Mouse (Mus musculus) embryonic fibroblast, embryonic 13.5 days (primary cell): ENCODE results near the gene Dysf. TPM values are rescaled to one million over a fixed set of nuclear protein-coding genes. Genes with fewer than 3 reads are reported as not detected.

Experiments
- H3K27ac ChIP-seq: 2 replicates; pipeline ENCODE4 v1.5.1; 2012; ENCODE audit warnings: low read length, control low read depth, inconsistent platforms; ENCODE audit not compliant: insufficient read depth
- H3K4me1 ChIP-seq: 2 replicates; pipeline ENCODE4 v1.6.1; 2011; ENCODE audit warnings: low read length; ENCODE audit not compliant: control insufficient read depth, insufficient read depth
- H3K4me3 ChIP-seq: 2 replicates; pipeline ENCODE4 v1.5.1; 2011; ENCODE audit warnings: mild to moderate bottlenecking, control low read depth, low read length; ENCODE audit not compliant: insufficient read depth
- CTCF ChIP-seq: IDR thresholded peaks from 2 replicates; pipeline ENCODE4 v1.5.1; 2011; ENCODE audit warnings: mild to moderate bottlenecking, control low read depth, low read length, moderate library complexity, borderline replicate concordance; ENCODE audit not compliant: insufficient read depth
- POLR2A ChIP-seq: IDR thresholded peaks from 2 replicates; pipeline ENCODE4 v1.6.1; 2011; ENCODE audit warnings: low read depth, mild to moderate bottlenecking, control low read depth, low read length, moderate library complexity
- polyA plus RNA-seq: library from polyadenylated mRNA; stranded (reverse); fragments of >200 nt; gene quantifications from 2 replicates; pipeline ENCODE4 v1.2.4, GENCODE M21; 2011; ENCODE audit warnings: low read depth; ENCODE audit not compliant: missing spikeins, insufficient read length

Gene Dysf
- polyA plus RNA-seq, 1 experiment, result 39.8 TPM

DNA sequence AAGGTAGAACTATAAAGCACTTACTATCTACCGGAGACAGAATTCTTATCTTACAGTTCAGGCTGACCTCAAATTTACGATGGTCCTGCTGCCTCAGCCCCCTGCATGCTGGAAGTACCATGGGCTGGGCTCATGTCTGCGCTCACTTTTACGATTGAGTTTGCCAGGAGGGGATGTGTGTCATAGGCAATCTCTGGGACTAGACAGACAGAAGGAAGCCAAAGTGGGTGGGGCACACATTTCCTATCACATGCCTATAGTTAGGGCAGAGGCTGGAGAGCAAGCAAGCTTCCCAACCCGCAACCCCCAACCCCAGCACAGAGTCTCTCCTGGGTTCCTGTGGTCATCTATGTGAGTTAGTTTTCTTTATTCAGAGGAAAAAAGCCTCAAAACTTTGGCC, 59.8 kb downstream of the Dysf start:
- H3K27ac ChIP-seq, result no peak overlapping the region
- no peaks in the 10 kb centered on the region for H3K4me1 ChIP-seq
- H3K4me3 ChIP-seq, result no peak overlapping the region
- no peak for TF ChIP-seq POLR2A
- no peak for TF ChIP-seq CTCF

DNA sequence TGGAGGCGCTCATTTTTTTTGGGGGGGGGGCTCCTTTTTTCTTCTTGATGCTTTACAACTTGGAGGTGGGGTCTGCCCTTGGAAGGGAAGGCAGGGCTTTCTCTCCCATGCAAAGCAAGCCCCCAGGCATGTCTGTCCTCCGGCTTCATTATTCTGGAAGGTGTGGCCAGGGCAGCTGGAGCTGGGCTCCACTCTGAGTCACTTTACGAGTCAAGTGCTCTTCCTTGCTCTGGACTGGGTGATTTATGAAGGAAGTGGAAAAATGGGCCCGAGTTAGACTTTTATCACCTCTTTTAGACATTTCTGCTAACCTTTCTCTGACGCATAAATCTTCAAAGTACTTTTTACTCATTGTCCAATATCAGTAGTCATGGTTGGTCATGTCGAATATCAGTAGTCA, 61.9 kb downstream of the Dysf start:
- H3K4me1 ChIP-seq, result no peaks in the 10 kb centered on the region
- no peak overlapping the region for H3K4me3 ChIP-seq
- TF ChIP-seq POLR2A, result no peak
- TF ChIP-seq CTCF, result no peak
- H3K27ac ChIP-seq, result peak overlapping the region; percentile 29; the same call in 1 of the 2 replicates

GRCm38 (mm10) chr6:84072574-84072973, 64.2 kb downstream of the Dysf start:
- Histone ChIP-seq H3K4me3 (no peak overlapping the region), H3K4me1 (no peaks in the 10 kb centered on the region), H3K27ac (no peak overlapping the region)
- no peak for TF ChIP-seq POLR2A
- no peak for TF ChIP-seq CTCF

DNA sequence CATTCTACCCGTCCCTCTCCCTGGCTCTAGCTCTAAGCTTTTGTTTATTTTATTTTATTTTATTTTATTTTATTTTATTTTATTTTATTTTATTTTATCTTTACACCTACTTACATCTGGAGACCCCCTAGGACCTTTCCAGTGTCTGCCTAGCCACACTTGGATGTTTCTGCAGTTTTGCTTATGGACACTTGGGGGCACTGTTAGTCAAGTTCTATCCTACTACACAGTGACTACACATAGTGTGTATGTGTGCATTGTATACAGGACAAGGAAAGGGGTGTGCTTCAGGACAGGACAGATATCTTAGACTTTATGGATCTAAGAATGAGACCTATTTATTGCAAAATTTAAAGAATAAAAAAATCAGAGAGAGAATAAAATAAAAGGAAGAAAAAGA, 69.8 kb downstream of the Dysf start:
- H3K27ac ChIP-seq, result no peak overlapping the region
- no peaks in the 10 kb centered on the region for H3K4me1 ChIP-seq
- TF ChIP-seq POLR2A (no peak), CTCF (no peak)
- no peak overlapping the region for H3K4me3 ChIP-seq

- TF ChIP-seq POLR2A (no peak), CTCF (no peak)
- Histone ChIP-seq H3K27ac (no peak overlapping the region), H3K4me3 (no peak overlapping the region), H3K4me1 (no peaks in the 10 kb centered on the region)
These were observed 72.2 kb downstream of the Dysf start for GRCm38 (mm10) chr6:84080631-84081030.

DNA sequence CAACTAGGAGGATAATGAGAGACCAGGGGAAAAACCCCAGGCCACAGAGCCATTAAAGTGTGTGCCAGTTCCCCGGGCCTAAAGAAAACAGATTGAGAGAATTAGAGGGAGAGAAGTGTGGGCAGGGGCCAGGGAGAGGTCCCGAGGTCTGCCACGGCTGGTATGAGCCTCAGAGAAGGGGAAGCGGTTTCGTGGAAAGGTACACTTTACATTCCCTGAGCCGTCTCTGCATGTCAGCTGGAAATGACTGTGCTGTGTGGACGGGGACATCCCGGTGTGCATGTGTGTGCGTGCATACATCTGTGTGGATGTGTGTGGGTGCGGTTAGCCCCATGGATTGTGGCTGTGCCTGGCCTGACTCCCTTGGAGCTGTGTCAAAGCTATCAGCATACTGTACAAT, 76.4 kb downstream of the Dysf start:
- Histone ChIP-seq H3K27ac (peak overlapping the region; percentile 2; the same call in 1 of the 2 replicates), H3K4me1 (no peaks in the 10 kb centered on the region), H3K4me3 (no peak overlapping the region)
- TF ChIP-seq POLR2A (no peak), CTCF (no peak)

GRCm38 (mm10) chr6:84093473-84093872, 85.1 kb downstream of the Dysf start:
- Histone ChIP-seq H3K4me3 (no peak overlapping the region), H3K27ac (no peak overlapping the region), H3K4me1 (no peaks in the 10 kb centered on the region)
- TF ChIP-seq CTCF, result peak; percentile 90; the same call in 1 of the 2 replicates
- no peak for TF ChIP-seq POLR2A

GRCm38 (mm10) chr6:84094536-84094935, 86.1 kb downstream of the Dysf start:
- Histone ChIP-seq H3K4me1 (no peaks in the 10 kb centered on the region), H3K27ac (no peak overlapping the region), H3K4me3 (no peak overlapping the region)
- TF ChIP-seq POLR2A (no peak), CTCF (no peak)

GRCm38 (mm10) chr6:84094998-84095397, 86.6 kb downstream of the Dysf start:
- TF ChIP-seq CTCF (0 out of 2 replicates have a peak, but pooled peaks have one; percentile 39), POLR2A (no peak)

DNA sequence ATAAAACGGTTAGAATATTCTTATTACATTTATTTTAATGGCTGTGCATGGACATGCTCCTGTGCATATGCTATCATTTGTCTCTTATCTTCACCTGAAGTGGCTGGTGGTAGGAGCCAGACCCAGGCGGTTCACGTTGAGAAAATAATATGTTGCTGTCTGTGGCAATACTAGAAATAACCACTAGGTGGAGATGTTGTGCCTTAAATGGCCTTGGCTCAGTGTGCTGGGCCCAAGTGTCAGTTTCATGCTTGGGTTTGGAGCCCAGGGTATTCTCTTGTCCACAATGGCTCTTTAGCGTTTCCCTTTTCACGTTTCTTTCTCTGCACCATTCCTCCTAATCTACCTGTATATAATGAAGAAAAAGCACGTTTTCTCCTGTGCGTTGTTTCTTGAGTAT, 87.5 kb downstream of the Dysf start:
- Histone ChIP-seq H3K4me3 (no peak overlapping the region), H3K4me1 (no peaks in the 10 kb centered on the region), H3K27ac (no peak overlapping the region)
- TF ChIP-seq CTCF, result peak; percentile 55; the same call in 1 of the 2 replicates
- TF ChIP-seq POLR2A, result no peak

More at GRCm38 (mm10) chr6:84094998-84095397, 86.6 kb downstream of the Dysf start:
- Histone ChIP-seq H3K4me3 (no peak overlapping the region), H3K4me1 (no peaks in the 10 kb centered on the region), H3K27ac (no peak overlapping the region)

- no peak overlapping the region for H3K4me3 ChIP-seq
- TF ChIP-seq POLR2A (no peak), CTCF (no peak)
- H3K27ac ChIP-seq, result no peak overlapping the region
- peaks cover 2% of the 10 kb centered on the region; the same call in 1 of the 2 replicates for H3K4me1 ChIP-seq
These were observed 93.6 kb downstream of the Dysf start for GRCm38 (mm10) chr6:84102002-84102401.
